Mouse (Mus musculus): ENCODE data around the gene Rnf187. TPM values are rescaled to one million over a fixed set of nuclear protein-coding genes. Genes with fewer than 3 reads are reported as not detected.
A peak's percentile ranks its signal among the peaks of the same experiment; 100 is the strongest.

Gene Rnf187
- 100 to 1,000 TPM; 160 to 167 TPM for total RNA-seq (2021)

- intact Hi-C loops (cut with DNase I): loop anchor here (1.0 to 10.0 kb wide), 2 partner anchors 10 to 356 kb away; partner anchors contain the start of gene Wnt3a
- peak; percentile 91 to 92 for DNase-seq
Observed at GRCm38 (mm10) chr11:58938322-58939087, at the start of gene Rnf187. Rnf187 (minus strand) TSS chr11:58938916.

GRCm38 (mm10) chr11:58985299-58985917 lies 46.7 kb upstream of the Rnf187 start:
- intact Hi-C loops (cut with DNase I): no loop called here
- no peak for DNase-seq

GRCm38 (mm10) chr11:58984657-58985056 lies 45.9 kb upstream of the Rnf187 start:
- intact Hi-C loops (cut with DNase I): no loop called here

GRCm38 (mm10) chr11:58983691-58984341 lies 45.1 kb upstream of the Rnf187 start:
- no peak for DNase-seq
- intact Hi-C loops (cut with DNase I): no loop called here

More at GRCm38 (mm10) chr11:58984657-58985056, 45.9 kb upstream of the Rnf187 start:
- no peak for DNase-seq

GRCm38 (mm10) chr11:58982471-58983097 lies 43.9 kb upstream of the Rnf187 start:
- DNase-seq: no peak

GRCm38 (mm10) chr11:58981541-58982447 lies 43.1 kb upstream of the Rnf187 start:
- DNase-seq: peak; percentile 69 to 70

More at GRCm38 (mm10) chr11:58982471-58983097, 43.9 kb upstream of the Rnf187 start:
- intact Hi-C loops (cut with DNase I): no loop called here

GRCm38 (mm10) chr11:58980381-58980990 lies 41.8 kb upstream of the Rnf187 start:
- intact Hi-C loops (cut with DNase I): no loop called here
- DNase-seq: no peak

More at GRCm38 (mm10) chr11:58981541-58982447, 43.1 kb upstream of the Rnf187 start:
- intact Hi-C loops (cut with DNase I): no loop called here

- intact Hi-C loops (cut with DNase I): loop anchor here (2.0 to 5.0 kb wide), 2 partner anchors 23 to 132 kb away; partner anchors contain the start of gene Gm12258
- no peak for DNase-seq
Observed at GRCm38 (mm10) chr11:58979661-58980060, 40.9 kb upstream of the Rnf187 start.

- intact Hi-C loops (cut with DNase I): loop anchor here (2.0 to 5.0 kb wide), 2 partner anchors 22 to 132 kb away; partner anchors contain the start of gene Gm12258
- DNase-seq: no peak
Observed at GRCm38 (mm10) chr11:58979183-58979582, 40.5 kb upstream of the Rnf187 start.

GRCm38 (mm10) chr11:58978706-58979030 lies 40.0 kb upstream of the Rnf187 start:
- intact Hi-C loops (cut with DNase I): loop anchor here (2.0 to 5.0 kb wide), 2 partner anchors 22 to 131 kb away; partner anchors contain the start of gene Gm12258
- no peak for DNase-seq

GRCm38 (mm10) chr11:58978027-58978705 lies 39.5 kb upstream of the Rnf187 start, which contains the start of gene Trim11:
Trim11 (plus strand) TSS chr11:58978093.
- peak; percentile 68 to 74 for DNase-seq
- intact Hi-C loops (cut with DNase I): loop anchor here (2.0 to 5.0 kb wide), 2 partner anchors 21 to 131 kb away; partner anchors contain the start of gene Gm12258

- no peak for DNase-seq
- intact Hi-C loops (cut with DNase I): loop anchor here (2.0 to 5.0 kb wide), 2 partner anchors 21 to 130 kb away; partner anchors contain the start of gene Gm12258
Observed at GRCm38 (mm10) chr11:58977607-58978026, 38.9 kb upstream of the Rnf187 start.

- DNase-seq: no peak
- intact Hi-C loops (cut with DNase I): loop anchor here (5.0 kb wide), 1 partner anchor 130 kb away; the partner anchor contains the start of gene Gm12258
Observed at GRCm38 (mm10) chr11:58977150-58977549, 38.4 kb upstream of the Rnf187 start.

GRCm38 (mm10) chr11:58974414-58974813 lies 35.7 kb upstream of the Rnf187 start:
- intact Hi-C loops (cut with DNase I): no loop called here
- DNase-seq: no peak

- intact Hi-C loops (cut with DNase I): no loop called here
- DNase-seq: no peak
Observed at GRCm38 (mm10) chr11:58971796-58972195, 33.1 kb upstream of the Rnf187 start.

GRCm38 (mm10) chr11:58970831-58971530 lies 32.3 kb upstream of the Rnf187 start:
- intact Hi-C loops (cut with DNase I): no loop called here

GRCm38 (mm10) chr11:58969659-58970058 lies 30.9 kb upstream of the Rnf187 start:
- no peak for DNase-seq

More at GRCm38 (mm10) chr11:58970831-58971530, 32.3 kb upstream of the Rnf187 start:
- DNase-seq: no peak

More at GRCm38 (mm10) chr11:58969659-58970058, 30.9 kb upstream of the Rnf187 start:
- intact Hi-C loops (cut with DNase I): loop anchor here (5.0 kb wide), 1 partner anchor 43 kb away; no protein-coding TSS in a partner anchor

Data from heart, postnatal 36 days (tissue).